Mouse (Mus musculus) cerebral cortex, adult 2 months (tissue): ENCODE results near the gene Slc36a3.

ENCODE experiments used
- WGBS: fragments of 180-500 bp; shearing (Covaris S2); methylation state at CpG from one replicate; pipeline ENCODE4 v1.1.7; 2018; 5-methylcytosine and 5-hydroxymethylcytosine counted together

Gene Slc36a3

GRCm38 (mm10) chr11:55146855-55147254, 4.7 kb downstream of the Slc36a3 start:
- WGBS, result 88% methylated on average over 1 of the region's 1 CpGs

GRCm38 (mm10) chr11:55144011-55144410, 7.5 kb downstream of the Slc36a3 start:
- WGBS, result 74% methylated on average over 5 of the region's 5 CpGs

GRCm38 (mm10) chr11:55141502-55141901, 10.0 kb downstream of the Slc36a3 start:
- WGBS, result 89% methylated on average over 4 of the region's 4 CpGs

GRCm38 (mm10) chr11:55136770-55137547, 14.5 kb downstream of the Slc36a3 start:
- 67% methylated on average over 15 of the region's 15 CpGs for WGBS

- 93% methylated on average over 5 of the region's 5 CpGs for WGBS
Observed at GRCm38 (mm10) chr11:55134871-55135270, 16.6 kb downstream of the Slc36a3 start.

- 95% methylated on average over 1 of the region's 1 CpGs for WGBS
Observed at GRCm38 (mm10) chr11:55134407-55134806, 17.1 kb downstream of the Slc36a3 start.

- 97% methylated on average over 1 of the region's 1 CpGs for WGBS
Observed at GRCm38 (mm10) chr11:55133204-55133603, 18.3 kb downstream of the Slc36a3 start.

GRCm38 (mm10) chr11:55131946-55132345, 19.6 kb downstream of the Slc36a3 start:
- 82% methylated on average over 1 of the region's 1 CpGs for whole genome bisulfite sequencing

- WGBS, result 92% methylated on average over 11 of the region's 11 CpGs
Observed at GRCm38 (mm10) chr11:55131077-55131742, 20.3 kb downstream of the Slc36a3 start.

GRCm38 (mm10) chr11:55128411-55128810, 23.1 kb downstream of the Slc36a3 start:
- 51% methylated on average over 3 of the region's 3 CpGs for WGBS

- WGBS, result 25% methylated on average over 6 of the region's 6 CpGs
Observed at GRCm38 (mm10) chr11:55127937-55128336, 23.6 kb downstream of the Slc36a3 start.

GRCm38 (mm10) chr11:55126663-55127062, 24.8 kb downstream of the Slc36a3 start:
- WGBS, result 72% methylated on average over 3 of the region's 3 CpGs

GRCm38 (mm10) chr11:55121430-55121829, 30.1 kb downstream of the Slc36a3 start:
- 95% methylated on average over 1 of the region's 1 CpGs for WGBS

GRCm38 (mm10) chr11:55120821-55121271, 30.7 kb downstream of the Slc36a3 start:
- 63% methylated on average over 8 of the region's 8 CpGs for WGBS

GRCm38 (mm10) chr11:55117031-55117430, 34.5 kb downstream of the Slc36a3 start:
- WGBS, result 92% methylated on average over 2 of the region's 2 CpGs

GRCm38 (mm10) chr11:55116004-55116403, 35.5 kb downstream of the Slc36a3 start:
- 93% methylated on average over 3 of the region's 3 CpGs for whole genome bisulfite sequencing

GRCm38 (mm10) chr11:55114291-55114690, 37.2 kb downstream of the Slc36a3 start:
- WGBS, result 91% methylated on average over 2 of the region's 2 CpGs

- WGBS, result 66% methylated on average over 4 of the region's 4 CpGs
Observed at GRCm38 (mm10) chr11:55113861-55114250, 37.7 kb downstream of the Slc36a3 start.

- WGBS, result 59% methylated on average over 7 of the region's 7 CpGs
Observed at GRCm38 (mm10) chr11:55113209-55113860, 38.2 kb downstream of the Slc36a3 start.

- WGBS, result 79% methylated on average over 7 of the region's 7 CpGs
Observed at GRCm38 (mm10) chr11:55110566-55111169, 40.8 kb downstream of the Slc36a3 start.

GRCm38 (mm10) chr11:55109521-55110300, 41.8 kb downstream of the Slc36a3 start:
- 94% methylated on average over 7 of the region's 7 CpGs for WGBS
